Mouse (Mus musculus) MN1 (cell line): Measurements from ENCODE around the gene Slco6d1.
"Not testable (repeated sequence)": the region's sequence is repeated elsewhere in the genome, so short reads cannot be mapped to it uniquely, and the experiment has no call there.

Experiments used
- DNase-seq: peaks from one replicate; pipeline ENCODE4 v3.0.0-alpha.2; 2016; ENCODE audit warnings: low spot score

Slco6d1 gene

GRCm38 (mm10) chr1:98420824-98421223 lies at the start of gene Slco6d1:
Gene Slco6d1, plus strand, starts transcription at chr1:98421124.
- DNase-seq = no peak

GRCm38 (mm10) chr1:98392001-98392400 lies 28.9 kb upstream of the Slco6d1 start:
- DNase-seq = no peak

- no peak for DNase-seq
Measured at GRCm38 (mm10) chr1:98447929-98448328, 27.0 kb downstream of the Slco6d1 start.

GRCm38 (mm10) chr1:98459224-98459623 lies 38.3 kb downstream of the Slco6d1 start:
- DNase-seq = not testable (repeated sequence)

- not testable (repeated sequence) for DNase-seq
Measured at GRCm38 (mm10) chr1:98476381-98476780, 55.5 kb downstream of the Slco6d1 start.

- DNase-seq = no peak
Measured at GRCm38 (mm10) chr1:98479243-98479642, 58.3 kb downstream of the Slco6d1 start.

- DNase-seq = no peak
Measured at GRCm38 (mm10) chr1:98505982-98506381, 85.1 kb downstream of the Slco6d1 start.

- no peak for DNase-seq
Measured at GRCm38 (mm10) chr1:98522977-98523376, 102.1 kb downstream of the Slco6d1 start.

- no peak for DNase-seq
Measured at GRCm38 (mm10) chr1:98523537-98523936, 102.6 kb downstream of the Slco6d1 start.

- not testable (repeated sequence) for DNase-seq
Measured at GRCm38 (mm10) chr1:98528368-98528767, 107.4 kb downstream of the Slco6d1 start.

GRCm38 (mm10) chr1:98545372-98545771 lies 124.4 kb downstream of the Slco6d1 start:
- DNase-seq = no peak

GRCm38 (mm10) chr1:98554388-98554787 lies 133.5 kb downstream of the Slco6d1 start:
- DNase-seq = no peak

GRCm38 (mm10) chr1:98565701-98566100 lies 144.8 kb downstream of the Slco6d1 start:
- DNase-seq = no peak
